Mouse (Mus musculus) B cell, adult (primary cell): Measurements from ENCODE around the gene Tsen54. TPM values are rescaled to one million over a fixed set of nuclear protein-coding genes. Genes with fewer than 3 reads are reported as not detected.

ENCODE experiments used
- total RNA-seq: library from RNA; stranded (reverse); gene quantifications from 4 replicates; pipeline ENCODE4 v1.2.4, GENCODE M21; 2023; ENCODE audit not compliant: inconsistent age

Tsen54 gene
- 24.2 to 40.5 TPM (median 36.9 TPM) in 4 replicates for total RNA-seq

DNA sequence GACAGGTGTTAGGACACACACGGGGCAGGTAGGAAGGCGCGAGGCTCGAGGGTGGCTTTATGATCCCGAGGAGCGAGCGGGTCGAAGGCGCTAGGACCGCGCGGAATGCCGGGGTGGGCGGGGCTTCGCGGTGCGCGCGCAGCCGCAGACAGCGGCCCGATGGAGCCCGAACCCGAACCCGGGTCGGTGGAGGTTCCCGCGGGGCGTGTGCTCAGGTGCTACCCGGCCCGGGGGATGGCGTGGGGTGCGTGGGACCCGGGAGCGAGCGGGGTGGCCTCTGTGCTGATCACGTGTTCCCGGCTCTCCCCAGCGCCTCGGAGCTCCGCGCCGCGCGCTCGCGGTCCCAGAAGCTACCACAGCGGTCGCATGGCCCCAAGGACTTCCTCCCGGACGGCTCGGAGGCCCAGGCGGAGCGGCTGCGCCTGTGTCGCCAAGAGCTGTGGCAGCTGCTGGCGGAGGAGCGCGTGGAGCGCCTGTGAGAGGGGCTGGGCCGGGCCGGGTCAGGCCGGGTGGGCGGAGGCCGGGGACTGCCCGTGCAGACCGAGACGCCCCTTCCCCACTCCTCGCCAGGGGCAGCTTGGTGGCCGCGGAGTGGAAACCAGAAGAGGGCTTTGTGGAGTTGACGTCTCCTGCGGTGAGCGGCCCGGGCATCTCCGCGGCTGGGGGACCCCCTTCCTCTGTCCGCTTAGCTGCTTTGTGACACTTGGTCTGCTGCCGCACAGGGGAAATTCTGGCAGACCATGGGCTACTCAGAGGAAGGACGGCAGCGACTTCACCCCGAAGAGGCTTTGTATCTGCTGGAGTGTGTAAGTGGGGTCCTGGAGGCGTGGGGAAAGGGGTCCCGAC, at the start of gene Tsen54:
Gene Tsen54 (plus strand): TSS at position 120 of the 846 bp plus-strand sequence.

GRCm38 (mm10) chr11:115765103-115765606, 49.4 kb upstream of the Tsen54 start, which contains the start of gene Tmem94:
Gene Tmem94 (plus strand): TSS chr11:115765433.

DNA sequence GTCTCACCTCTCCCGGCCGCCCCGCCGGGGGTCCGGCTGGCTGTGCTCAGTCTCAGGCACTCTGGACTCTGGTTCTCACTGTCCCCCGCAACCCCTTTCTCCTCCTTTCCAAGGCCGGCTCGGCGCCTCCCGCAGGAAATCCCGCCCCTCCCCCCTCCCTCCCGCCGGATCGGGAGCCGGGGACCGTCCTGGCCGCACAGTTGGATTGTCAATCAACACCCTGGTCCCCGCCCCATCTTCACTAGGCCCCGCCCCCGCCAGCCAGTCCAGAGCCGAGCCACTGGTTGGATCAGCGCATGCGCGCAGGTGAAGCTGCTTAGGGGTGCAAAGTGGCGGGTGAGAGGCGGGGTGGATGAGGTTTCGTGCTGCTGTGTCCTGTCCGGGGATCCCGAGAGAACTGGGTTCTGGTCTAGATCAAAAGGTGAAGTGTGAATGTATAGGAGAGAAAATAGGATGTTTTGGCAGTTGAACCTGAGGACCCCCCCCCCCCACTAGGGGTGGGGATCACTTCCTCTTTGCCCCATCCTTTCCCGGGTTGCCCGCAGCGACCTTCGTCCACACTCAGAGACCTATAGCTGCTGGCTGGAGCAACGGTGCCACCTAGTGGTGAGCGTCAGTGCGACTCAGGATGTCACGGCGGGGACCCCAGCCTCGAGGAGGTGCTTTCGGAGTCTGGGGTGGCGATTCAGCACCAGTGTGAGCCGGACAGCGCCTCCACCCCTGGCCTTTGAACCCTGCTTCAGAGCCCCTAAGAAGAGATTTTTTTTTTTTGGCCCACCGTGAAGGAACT, 822 bp upstream of the Tsen54 start, which contains the start of gene Caskin2:
Gene Caskin2 (minus strand): TSS at position 133 of the 790 bp plus-strand sequence.

GRCm38 (mm10) chr11:115823774-115824740, 9.5 kb downstream of the Tsen54 start, which contains the start of gene Llgl2:
Gene Llgl2 (plus strand): TSS chr11:115824049.

GRCm38 (mm10) chr11:115858354-115858753, 43.8 kb downstream of the Tsen54 start, which contains the start of gene Myo15b:
Gene Myo15b (plus strand): TSS chr11:115858406.

Other genes starting within 250 kb of the Tsen54 start
- gene Mrps7, start 210.8 kb upstream of the Tsen54 start, total RNA-seq = 35.4 to 37.4 TPM (median 36.9 TPM) in 4 replicates
- 84.2 to 122 TPM (median 114 TPM) in 4 replicates for gene Gga3, start 210.7 kb upstream of the Tsen54 start, total RNA-seq
- 285 to 296 TPM (median 290 TPM) in 4 replicates for gene Mif4gd, start 201.8 kb upstream of the Tsen54 start, total RNA-seq
- gene Slc25a19, start 186.4 kb upstream of the Tsen54 start, total RNA-seq = 104 to 121 TPM (median 107 TPM) in 4 replicates
- 286 to 382 TPM (median 375 TPM) in 4 replicates for gene Grb2, start 106.1 kb upstream of the Tsen54 start, total RNA-seq
- gene Tmem94, start 49.3 kb upstream of the Tsen54 start, total RNA-seq = 51.4 to 54.2 TPM (median 52.6 TPM) in 4 replicates
- 3.4 to 5.3 TPM (median 3.9 TPM) in 4 replicates for gene Caskin2, start 1.1 kb upstream of the Tsen54 start, total RNA-seq
- gene Llgl2, start 9.3 kb downstream of the Tsen54 start, total RNA-seq = 22.7 to 31.1 TPM (median 26.4 TPM) in 4 replicates
- 0.42 to 0.63 TPM (median 0.51 TPM) in 3 of 4 replicates, not detected in the other for gene Myo15b, start 43.7 kb downstream of the Tsen54 start, total RNA-seq
- not detected in 4 replicates for gene Smim5, start 85.2 kb downstream of the Tsen54 start, total RNA-seq
- gene Smim6, start 97.3 kb downstream of the Tsen54 start, total RNA-seq = not detected in 4 replicates
- gene Sap30bp, start 118.6 kb downstream of the Tsen54 start, total RNA-seq = 40.8 to 57.3 TPM (median 51.2 TPM) in 4 replicates
- gene Recql5, start 118.8 kb downstream of the Tsen54 start, total RNA-seq = 62.1 to 67.9 TPM (median 67.1 TPM) in 4 replicates
- gene Itgb4, start 160.0 kb downstream of the Tsen54 start, total RNA-seq = 0.19 to 1.2 TPM (median 0.44 TPM) in 4 replicates
- 16.3 to 20.2 TPM (median 18.7 TPM) in 4 replicates for gene Galk1, start 198.0 kb downstream of the Tsen54 start, total RNA-seq
- 3,106 to 3,747 TPM (median 3,372 TPM) in 4 replicates for gene H3f3b, start 213.2 kb downstream of the Tsen54 start, total RNA-seq
- gene Unk, start 215.6 kb downstream of the Tsen54 start, total RNA-seq = 71.4 to 82.5 TPM (median 80.3 TPM) in 4 replicates